Mouse (Mus musculus) C2C12 (cell line): ENCODE measurements around the gene Slc38a9.

Experiments used
- CTCF ChIP-seq: IDR thresholded peaks from one replicate; pipeline ENCODE4 v1.5.1; 2011; ENCODE audit not compliant: control insufficient read depth, insufficient read depth, insufficient read length
- FOSL1 ChIP-seq: IDR thresholded peaks from one replicate; pipeline ENCODE4 v1.8.0; 2011; ENCODE audit warnings: mild to moderate bottlenecking, low read length; ENCODE audit not compliant: poor library complexity, insufficient read depth, severe bottlenecking
- MAX ChIP-seq: IDR thresholded peaks from one replicate; pipeline ENCODE4 v1.6.1; 2011; ENCODE audit warnings: mild to moderate bottlenecking, control low read depth
- MYOD1 ChIP-seq: IDR thresholded peaks from one replicate; pipeline ENCODE4 v1.6.1; 2011; ENCODE audit warnings: low read depth; ENCODE audit not compliant: control insufficient read depth, insufficient read length
- USF1 ChIP-seq: IDR thresholded peaks from one replicate; pipeline ENCODE4 v1.6.1; 2011; ENCODE audit warnings: low read depth, mild to moderate bottlenecking, control low read depth, moderate library complexity

GRCm38 (mm10) chr13:112623656-112624055, 36.9 kb upstream of the Slc38a9 start:
- no peak for TF ChIP-seq MYOD1
- no peak for TF ChIP-seq CTCF
- no peak for TF ChIP-seq USF1
- no peak for TF ChIP-seq FOSL1
- TF ChIP-seq MAX = no peak
